Mouse (Mus musculus) neural tube, embryonic 15.5 days (tissue): ENCODE data around the gene Dennd4a. TPM values are rescaled to one million over a fixed set of nuclear protein-coding genes. Genes with fewer than 3 reads are reported as not detected.
"Not testable (repeated sequence)": the region's sequence is repeated elsewhere in the genome, so short reads cannot be mapped to it uniquely, and the experiment has no call there.

Source experiments
- ATAC-seq: fragments of 200-750 bp; cut with Nextera tagmentation; 2 replicates; pipeline ENCODE4 v1.8.0; 2017; ENCODE audit warnings: mild to moderate bottlenecking, moderate TSS enrichment, moderate library complexity; ENCODE audit not compliant: low FRiP score
- H3K27ac ChIP-seq: fragments of 300-500 bp; sonication (generic); replicated peaks from 2 replicates; pipeline ENCODE4 v1.5.1; 2015; ENCODE audit warnings: mild to moderate bottlenecking, inconsistent platforms
- H3K27me3 ChIP-seq: fragments of 300-500 bp; sonication (generic); replicated peaks from 2 replicates; pipeline ENCODE4 v1.6.1; 2015; ENCODE audit warnings: inconsistent platforms
- H3K36me3 ChIP-seq: fragments of 300-500 bp; sonication (generic); 2 replicates; pipeline ENCODE4 v1.6.1; 2015; ENCODE audit warnings: inconsistent platforms
- H3K4me1 ChIP-seq: fragments of 300-500 bp; sonication (generic); 2 replicates; pipeline ENCODE4 v1.6.1; 2015; ENCODE audit warnings: inconsistent platforms
- H3K4me2 ChIP-seq: fragments of 300-500 bp; sonication (generic); 2 replicates; pipeline ENCODE4 v1.6.1; 2015; ENCODE audit warnings: inconsistent platforms, mild to moderate bottlenecking, moderate library complexity
- H3K4me3 ChIP-seq: fragments of 300-500 bp; sonication (generic); replicated peaks from 2 replicates; pipeline ENCODE4 v1.5.1; 2015; ENCODE audit warnings: mild to moderate bottlenecking, inconsistent platforms
- H3K9ac ChIP-seq: fragments of 300-500 bp; sonication (generic); replicated peaks from 2 replicates; pipeline ENCODE4 v1.6.1; 2015; ENCODE audit warnings: mild to moderate bottlenecking, inconsistent platforms
- H3K9me3 ChIP-seq: fragments of 300-500 bp; sonication (generic); replicated peaks from 2 replicates; pipeline ENCODE4 v1.6.1; 2016; ENCODE audit warnings: inconsistent platforms
- WGBS: fragments of 180-500 bp; shearing (Covaris S2); methylation state at CpG from one replicate; pipeline ENCODE4 v1.1.7; 2015; ENCODE audit warnings: mixed read lengths; 5-methylcytosine and 5-hydroxymethylcytosine counted together
- polyA plus RNA-seq: library from polyadenylated mRNA; unstranded; fragments of >200 nt; fragmentation: Nextera tagmentation; extraction: Ambion mirVana; gene quantifications from 2 replicates; pipeline ENCODE4 v1.2.1, GENCODE M21; 2015

Dennd4a gene
- polyA plus RNA-seq, 1 experiment from 2014 or later = 9.0 TPM

DNA sequence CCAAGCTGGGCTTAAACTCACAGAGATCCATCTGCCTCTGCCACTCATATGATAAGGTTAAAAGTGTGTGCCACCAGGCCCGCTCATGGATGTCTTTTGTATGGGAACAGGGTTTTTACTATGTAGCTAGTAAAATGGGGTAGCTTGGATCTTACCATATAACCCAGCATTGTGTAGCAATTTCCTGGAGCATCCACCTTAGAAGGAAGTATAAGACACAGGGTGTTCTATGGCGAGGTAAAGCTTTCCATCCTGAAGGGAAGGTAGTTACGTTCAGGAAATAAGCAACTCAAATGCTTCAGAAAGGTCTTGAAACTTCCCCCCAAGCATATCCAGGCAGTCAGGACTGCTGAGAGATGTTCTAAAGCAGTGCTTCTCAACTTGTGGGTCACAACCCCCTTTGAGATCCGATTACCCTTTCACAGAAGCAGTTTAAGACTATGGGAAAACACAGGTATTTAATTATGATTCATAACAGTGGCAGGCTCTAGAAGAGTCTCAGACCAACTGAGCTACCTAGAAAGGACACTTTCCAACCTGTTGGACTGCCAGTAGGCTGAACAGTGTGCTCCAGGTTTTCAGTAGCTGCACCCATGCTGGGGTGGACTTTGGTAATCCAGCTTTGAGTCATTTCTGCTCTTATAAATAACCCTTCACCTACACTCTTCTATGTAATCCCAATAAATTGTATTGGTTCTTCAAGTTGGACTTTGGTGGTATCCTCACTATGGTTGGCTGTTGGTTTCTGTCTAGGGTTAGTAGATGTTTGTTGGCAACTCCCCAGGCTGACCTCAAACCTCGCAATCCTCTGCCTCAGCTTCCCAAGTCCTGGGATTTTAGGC is 7.5 kb upstream of the Dennd4a start:
- no peak overlapping the region for H3K4me2 ChIP-seq
- H3K4me1 ChIP-seq = no peaks in the 10 kb centered on the region
- 91% methylated on average over 5 of the region's 5 CpGs for WGBS
- H3K4me3 ChIP-seq = no peak overlapping the region
- H3K9ac ChIP-seq = no peak overlapping the region
- H3K27ac ChIP-seq = no peak overlapping the region
- ATAC-seq = no peak
- no peaks in the 10 kb centered on the region for H3K36me3 ChIP-seq
- H3K9me3 ChIP-seq = no peaks in the 10 kb centered on the region
- H3K27me3 ChIP-seq = no peaks in the 10 kb centered on the region

- WGBS = 84% methylated on average over 5 of the region's 5 CpGs
- Histone ChIP-seq H3K4me2 (no peak overlapping the region), H3K27ac (no peak overlapping the region), H3K4me1 (peaks cover 8% of the 10 kb centered on the region; the same call in 1 of the 2 replicates), H3K4me3 (no peak overlapping the region), H3K27me3 (no peaks in the 10 kb centered on the region), H3K9ac (no peak overlapping the region), H3K36me3 (no peaks in the 10 kb centered on the region), H3K9me3 (no peaks in the 10 kb centered on the region)
- ATAC-seq = no peak
These were observed 5.3 kb upstream of the Dennd4a start for GRCm38 (mm10) chr9:64805875-64806274.

GRCm38 (mm10) chr9:64806335-64807060 is 4.6 kb upstream of the Dennd4a start:
- no peaks in the 10 kb centered on the region for H3K27me3 ChIP-seq
- ATAC-seq = no peak
- WGBS = 84% methylated on average over 6 of the region's 6 CpGs
- H3K9ac ChIP-seq = no peak overlapping the region
- H3K4me3 ChIP-seq = no peak overlapping the region
- H3K4me1 ChIP-seq = peaks cover 8% of the 10 kb centered on the region; the same call in 1 of the 2 replicates
- no peaks in the 10 kb centered on the region for H3K9me3 ChIP-seq
- no peak overlapping the region for H3K27ac ChIP-seq
- H3K4me2 ChIP-seq = no peak overlapping the region
- H3K36me3 ChIP-seq = no peaks in the 10 kb centered on the region

DNA sequence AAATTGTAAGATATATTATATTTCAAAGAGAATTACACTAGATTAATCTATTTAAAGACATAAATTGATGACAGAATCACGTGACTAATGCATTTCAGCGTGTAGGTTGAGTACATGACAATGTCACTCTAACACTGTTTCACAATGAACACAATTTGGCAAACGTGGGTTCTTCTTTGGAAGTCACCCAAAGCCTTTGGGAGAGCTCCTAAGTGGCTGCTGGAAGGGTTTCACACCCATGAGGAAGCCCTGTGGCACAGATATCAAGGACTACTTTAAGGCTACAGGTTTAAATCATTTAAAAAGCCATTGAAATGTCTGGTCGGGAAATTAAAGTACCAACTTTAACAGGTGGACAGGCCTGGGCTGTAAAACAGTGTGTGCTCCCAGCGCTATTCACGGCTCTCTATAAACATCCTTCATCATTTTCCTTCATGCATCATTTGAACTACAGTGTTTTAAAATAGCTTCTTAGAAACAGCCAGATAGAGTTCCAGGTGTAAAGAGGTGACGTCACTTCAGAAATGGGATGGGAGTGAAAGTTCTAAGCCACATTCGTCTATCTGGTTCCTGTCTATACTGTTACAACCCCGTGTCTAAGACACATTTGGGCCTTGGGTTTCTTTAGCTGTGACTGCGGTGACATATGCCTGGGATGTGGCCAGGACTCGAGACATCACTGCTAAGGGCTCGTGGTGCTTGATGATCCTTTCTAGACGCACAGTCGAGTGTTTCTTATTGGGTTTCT is 3.9 kb upstream of the Dennd4a start:
- 83% methylated on average over 14 of the region's 14 CpGs for WGBS
- no peak overlapping the region for H3K9ac ChIP-seq
- ATAC-seq = no peak

DNA sequence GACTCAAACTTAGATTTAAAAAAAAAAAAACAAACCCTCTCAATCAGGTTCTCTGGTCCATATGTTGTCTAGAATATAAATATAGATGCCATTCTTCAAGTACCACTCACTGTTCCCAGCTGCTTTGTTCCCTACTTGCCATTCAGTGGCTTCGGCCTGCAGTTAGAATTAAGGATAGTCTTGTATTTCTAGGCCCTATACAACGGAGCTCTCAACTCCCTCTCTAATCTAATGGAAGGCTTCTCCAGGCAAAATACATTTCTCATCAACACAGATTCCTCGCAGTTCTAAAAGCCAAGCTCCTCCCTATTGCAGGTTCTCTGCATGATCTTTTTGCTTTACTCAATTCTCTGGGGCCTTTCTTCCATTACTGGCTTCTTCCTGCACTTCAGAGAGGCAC is 1.3 kb upstream of the Dennd4a start:
- H3K4me2 ChIP-seq = no peak overlapping the region
- no peak overlapping the region for H3K9ac ChIP-seq
- H3K4me3 ChIP-seq = no peak overlapping the region
- H3K36me3 ChIP-seq = no peaks in the 10 kb centered on the region
- whole genome bisulfite sequencing = 77% methylated on average over 3 of the region's 3 CpGs
- peaks cover 20% of the 10 kb centered on the region for H3K4me1 ChIP-seq
- no peaks in the 10 kb centered on the region for H3K9me3 ChIP-seq
- no peak for ATAC-seq
- H3K27me3 ChIP-seq = no peaks in the 10 kb centered on the region
- peak overlapping the region; percentile 60; the same call in 1 of the 2 replicates for H3K27ac ChIP-seq

More for the DNA sequence above, 3.9 kb upstream of the Dennd4a start:
- peaks cover 12% of the 10 kb centered on the region for H3K4me1 ChIP-seq
- H3K4me3 ChIP-seq = no peak overlapping the region
- no peaks in the 10 kb centered on the region for H3K27me3 ChIP-seq
- no peaks in the 10 kb centered on the region for H3K36me3 ChIP-seq
- H3K27ac ChIP-seq = no peak overlapping the region
- no peaks in the 10 kb centered on the region for H3K9me3 ChIP-seq
- H3K4me2 ChIP-seq = no peak overlapping the region

GRCm38 (mm10) chr9:64811538-64812474 is 666 bp downstream of the Dennd4a start:
- ATAC-seq = peak; percentile 81
- H3K4me1 ChIP-seq = peaks cover 20% of the 10 kb centered on the region
- WGBS = under 1% methylated on average over 56 of the region's 59 CpGs

DNA sequence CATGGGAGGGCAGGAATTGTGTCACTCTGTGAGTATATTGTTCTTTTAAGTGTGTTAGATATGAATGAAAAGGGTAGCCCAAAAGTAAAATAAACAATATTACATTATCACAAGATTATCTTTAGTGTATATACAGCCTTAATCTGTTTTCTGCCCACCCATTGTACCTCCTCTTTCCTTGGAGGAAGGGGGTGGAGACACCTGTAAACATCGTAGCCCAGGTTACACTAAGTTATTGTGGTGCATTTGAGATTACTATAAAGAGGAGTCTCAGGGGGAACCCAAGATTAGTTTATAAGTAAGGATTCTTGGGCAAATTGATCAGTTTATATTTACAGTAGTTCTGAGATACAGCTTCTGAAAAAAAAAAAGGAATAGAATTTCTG is 1.3 kb downstream of the Dennd4a start:
- Histone ChIP-seq H3K4me3 (peak overlapping the region; percentile 87), H3K9me3 (no peaks in the 10 kb centered on the region), H3K4me2 (peak overlapping the region; percentile 68), H3K9ac (peak overlapping the region; percentile 92), H3K4me1 (peaks cover 20% of the 10 kb centered on the region), H3K36me3 (no peaks in the 10 kb centered on the region), H3K27ac (peak overlapping the region; percentile 98; the same call in 1 of the 2 replicates), H3K27me3 (no peaks in the 10 kb centered on the region)
- WGBS = 50% methylated on average over 1 of the region's 1 CpGs
- ATAC-seq = no peak

More at GRCm38 (mm10) chr9:64811538-64812474, 666 bp downstream of the Dennd4a start:
- Histone ChIP-seq H3K9me3 (no peaks in the 10 kb centered on the region), H3K27ac (peak overlapping the region; percentile 98), H3K36me3 (no peaks in the 10 kb centered on the region), H3K27me3 (no peaks in the 10 kb centered on the region), H3K4me3 (peak overlapping the region; percentile 87), H3K9ac (peak overlapping the region; percentile 92), H3K4me2 (peak overlapping the region; percentile 68)

DNA sequence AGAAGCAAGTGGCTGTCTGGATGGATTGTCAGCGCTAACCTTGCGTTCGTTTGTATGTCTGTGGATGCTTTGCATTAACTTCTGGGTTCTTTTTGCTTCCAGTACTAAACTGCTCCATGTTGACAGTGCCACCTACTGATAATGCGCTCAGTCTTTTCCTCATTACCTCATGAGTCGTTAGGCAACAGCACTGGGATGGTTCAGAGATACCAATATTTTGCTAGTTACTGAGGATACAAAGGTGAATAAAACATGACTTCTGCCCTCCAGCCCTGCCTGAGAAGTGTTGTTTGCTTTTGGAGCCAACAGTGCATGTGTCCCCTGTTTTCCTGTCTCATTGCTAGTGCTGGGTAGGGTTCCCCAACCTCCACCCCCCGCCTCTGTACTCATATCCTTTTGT is 3.1 kb downstream of the Dennd4a start:
- no peaks in the 10 kb centered on the region for H3K9me3 ChIP-seq
- H3K9ac ChIP-seq = no peak overlapping the region
- WGBS = 86% methylated on average over 6 of the region's 6 CpGs
- no peaks in the 10 kb centered on the region for H3K36me3 ChIP-seq
- no peak overlapping the region for H3K4me3 ChIP-seq
- H3K4me1 ChIP-seq = peaks cover 20% of the 10 kb centered on the region
- no peak overlapping the region for H3K4me2 ChIP-seq
- no peak overlapping the region for H3K27ac ChIP-seq
- no peaks in the 10 kb centered on the region for H3K27me3 ChIP-seq
- no peak for ATAC-seq

- H3K9me3 ChIP-seq, ATAC-seq, H3K4me3 ChIP-seq, H3K27me3 ChIP-seq, H3K4me1 ChIP-seq, H3K36me3 ChIP-seq, H3K9ac ChIP-seq, H3K27ac ChIP-seq, H3K4me2 ChIP-seq: not testable (repeated sequence)
- 94% methylated on average over 4 of the region's 4 CpGs for WGBS
These were observed 8.5 kb downstream of the Dennd4a start for GRCm38 (mm10) chr9:64819686-64820085.

GRCm38 (mm10) chr9:64820086-64820795 is 9.1 kb downstream of the Dennd4a start:
- no peak overlapping the region for H3K9ac ChIP-seq
- no peaks in the 10 kb centered on the region for H3K36me3 ChIP-seq
- H3K27ac ChIP-seq = no peak overlapping the region
- no peaks in the 10 kb centered on the region for H3K27me3 ChIP-seq
- no peaks in the 10 kb centered on the region for H3K4me1 ChIP-seq
- no peak overlapping the region for H3K4me2 ChIP-seq
- 65% methylated on average over 3 of the region's 3 CpGs for WGBS
- no peak for ATAC-seq
- H3K9me3 ChIP-seq = no peaks in the 10 kb centered on the region
- no peak overlapping the region for H3K4me3 ChIP-seq
